Mouse (Mus musculus): ENCODE results near the gene Gm8720.
"Not testable (repeated sequence)": the region's sequence is repeated elsewhere in the genome, so short reads cannot be mapped to it uniquely, and the experiment has no call there.

Gene Gm8720

DNA sequence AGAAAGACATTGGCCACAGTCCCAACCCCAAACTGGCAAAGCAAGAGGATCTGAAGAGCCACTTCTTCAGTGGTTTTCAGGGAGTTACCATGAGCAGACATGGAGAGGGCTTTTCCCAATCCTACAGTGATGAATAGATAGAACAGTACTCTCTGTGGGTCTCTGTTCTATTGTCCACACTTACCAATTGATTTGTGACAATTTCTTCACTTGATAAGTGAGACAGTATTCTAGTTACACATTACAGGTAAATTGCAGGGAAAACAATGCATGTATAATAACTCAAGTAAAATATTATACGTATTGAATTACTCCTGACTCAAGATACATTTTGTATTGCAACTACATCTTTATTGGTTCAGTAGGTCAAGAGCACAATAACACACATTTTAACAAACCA, at the start of gene Gm8720:
TSS of gene Gm8720 (minus strand) at position 101 of the 400 bp plus-strand sequence.
- not testable (repeated sequence) for DNase-seq (ENCODE audit: low read depth, low spot score)

DNA sequence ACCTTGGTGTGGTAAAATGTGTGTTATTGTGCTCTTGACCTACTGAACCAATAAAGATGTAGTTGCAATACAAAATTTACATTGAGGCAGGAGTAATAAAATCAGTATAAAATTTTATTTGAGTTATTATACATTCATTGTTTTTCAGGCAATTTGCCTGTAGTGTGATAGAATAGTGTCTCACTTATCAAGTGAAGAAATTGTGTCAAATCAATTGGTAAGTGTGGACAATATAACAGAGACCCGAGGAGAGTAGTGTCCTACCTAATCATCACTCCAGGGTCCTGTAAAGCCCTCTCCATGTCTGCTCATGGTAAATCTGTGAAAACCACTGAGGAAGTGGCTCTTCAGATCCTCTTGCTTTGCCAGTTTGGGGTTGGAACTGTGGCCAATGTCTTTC, 12.0 kb downstream of the Gm8720 start, which contains the start of gene Vmn1r163:
TSS of gene Vmn1r163 (plus strand) at position 301 of the 400 bp plus-strand sequence.
- not testable (repeated sequence) for DNase-seq (ENCODE audit: low read depth, low spot score)

DNA sequence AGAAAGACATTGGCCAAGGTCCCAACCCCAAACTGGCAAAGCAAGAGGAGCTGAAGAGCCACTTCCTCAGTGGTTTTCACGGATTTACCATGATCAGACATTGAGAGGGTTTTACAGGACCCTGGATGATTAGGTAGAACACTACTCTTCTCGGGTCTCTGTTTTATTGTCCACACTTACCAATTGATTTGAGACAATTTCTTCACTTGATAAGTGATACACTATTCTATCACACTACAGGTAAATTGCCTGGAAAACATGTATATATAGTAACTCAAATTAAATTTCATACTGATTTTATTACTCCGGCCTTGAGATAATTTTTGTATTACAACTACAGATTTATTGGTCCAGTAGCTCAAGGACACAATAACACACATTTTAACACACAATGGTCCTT, 47.4 kb downstream of the Gm8720 start, which contains the start of gene Gm4216:
TSS of gene Gm4216 (minus strand) at position 101 of the 400 bp plus-strand sequence.
- not testable (repeated sequence) for DNase-seq (ENCODE audit: low read depth, low spot score)

Measured in ZHBTc4 (cell line).